Mouse (Mus musculus): ENCODE data around the gene Nfyb.

Gene Nfyb

GRCm38 (mm10) chr10:82763840-82764631 lies at the start of gene Nfyb:
Nfyb (minus strand) TSS chr10:82764144.
- peak; percentile 96 to 99 for DNase-seq (ENCODE audit: low spot score in 2 of 2)

DNA sequence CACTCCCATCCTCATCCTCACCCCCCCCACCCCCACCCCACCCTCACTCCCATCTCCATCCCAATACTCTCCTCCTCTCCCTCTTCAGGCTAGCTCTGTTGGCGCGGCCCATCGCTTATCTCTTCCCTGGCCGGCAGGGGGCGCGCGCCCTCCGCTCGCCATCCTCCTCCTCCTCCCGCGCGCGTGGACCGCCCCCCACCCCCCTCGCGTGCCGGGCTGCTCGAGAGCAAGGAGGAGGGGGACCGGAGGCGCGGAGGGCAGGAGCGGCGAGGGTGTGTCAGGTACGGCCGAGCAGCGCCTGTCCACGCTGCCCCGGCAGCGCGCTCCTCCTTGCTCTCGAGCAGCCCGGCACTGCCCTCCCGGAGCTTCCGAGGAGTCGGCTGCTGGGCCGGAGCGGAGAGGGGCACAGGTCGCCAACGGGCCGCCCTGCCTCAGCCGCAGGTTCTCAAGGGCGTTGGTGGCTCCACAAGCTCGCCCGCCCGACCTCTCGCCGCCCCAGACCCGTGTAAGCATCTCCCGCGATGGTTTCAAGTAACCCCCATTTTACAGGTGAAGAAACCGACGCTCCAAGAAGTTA lies 48.0 kb upstream of the Nfyb start:
- DNase-seq (ENCODE audit: low spot score in 2 of 2) = peak; percentile 63 to 91

DNA sequence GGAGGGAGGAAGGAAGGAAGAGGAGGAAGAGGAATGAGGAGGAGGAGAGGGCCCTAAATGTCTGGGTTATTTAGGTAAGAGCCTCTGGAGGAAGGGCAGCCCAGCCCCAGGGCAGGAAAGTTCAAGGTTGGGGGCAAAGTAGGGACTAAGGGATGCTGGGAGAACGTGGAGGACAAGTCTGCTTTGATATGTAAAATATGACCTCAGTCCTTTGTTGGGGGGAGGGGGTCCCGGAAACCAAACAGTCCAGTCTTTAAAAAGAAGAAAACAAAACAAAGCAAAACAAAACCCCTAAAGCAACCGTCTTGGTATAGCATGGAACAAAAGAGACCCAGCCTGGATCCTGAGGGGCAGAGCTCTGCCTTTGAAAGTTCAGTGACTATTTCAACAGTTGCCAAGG lies 45.4 kb upstream of the Nfyb start:
- no peak for DNase-seq (ENCODE audit: low spot score in 2 of 2)

DNA sequence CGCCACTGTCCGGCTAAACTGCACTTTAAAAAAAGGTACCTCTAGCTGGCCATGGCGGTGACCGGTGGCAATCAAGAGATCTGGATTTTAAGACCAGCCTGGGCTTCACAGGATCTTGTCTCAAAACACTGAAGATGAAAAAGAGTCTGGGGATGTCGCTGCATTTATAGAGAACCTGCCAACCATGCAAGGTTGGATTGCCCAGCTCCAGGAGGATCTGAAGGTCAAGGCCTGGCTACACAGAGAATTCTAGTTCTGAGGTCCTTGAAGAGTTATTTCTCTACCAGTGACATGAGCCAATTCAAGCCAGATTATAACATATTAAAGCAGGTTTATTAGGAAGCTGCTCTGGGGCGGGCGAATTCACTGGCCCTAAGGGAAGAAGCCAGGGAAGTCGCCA lies 44.9 kb upstream of the Nfyb start:
- DNase-seq (ENCODE audit: low spot score in 2 of 2) = no peak

DNA sequence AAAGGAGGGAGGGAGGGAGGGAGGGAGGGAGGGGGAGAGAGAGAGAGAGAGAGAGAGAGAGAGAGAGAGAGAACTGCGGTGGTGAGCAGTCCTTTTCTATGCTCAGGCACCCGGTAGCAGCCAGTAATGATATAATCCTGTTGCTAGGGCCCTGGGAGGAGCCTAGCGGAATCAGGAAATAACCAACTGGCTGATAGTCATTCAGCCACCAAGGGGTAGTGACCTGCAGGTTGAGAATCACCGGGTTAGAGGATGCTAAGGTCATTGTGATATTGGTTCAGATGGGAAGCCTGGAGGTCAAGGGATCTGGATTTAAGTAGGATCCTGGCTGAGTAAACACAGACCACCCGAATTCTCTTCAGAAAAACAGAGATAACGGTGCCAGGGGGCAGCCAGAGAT lies 44.2 kb upstream of the Nfyb start:
- DNase-seq (ENCODE audit: low spot score in 2 of 2) = no peak

DNA sequence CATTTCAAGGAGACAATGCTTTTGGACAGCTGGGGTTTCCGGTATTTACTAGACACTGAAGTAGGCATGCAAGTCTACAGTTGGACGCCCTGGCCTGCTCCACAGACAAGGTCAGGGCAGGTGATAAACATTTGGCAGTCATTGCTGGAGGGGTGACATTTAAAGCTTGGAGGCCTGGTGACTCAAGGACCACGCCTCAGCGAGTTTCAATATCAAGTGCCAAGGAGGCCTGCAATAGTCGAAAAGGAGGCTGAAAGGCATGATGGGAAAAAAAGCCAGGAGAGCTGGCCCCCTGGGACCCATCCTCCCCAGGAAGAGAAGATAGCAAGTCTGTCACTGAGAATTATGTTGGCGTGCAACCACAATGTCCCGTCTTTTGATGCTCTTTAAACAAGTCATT lies 43.3 kb upstream of the Nfyb start:
- no peak for DNase-seq (ENCODE audit: low spot score in 2 of 2)

GRCm38 (mm10) chr10:82806414-82806813 lies 42.5 kb upstream of the Nfyb start:
- no peak for DNase-seq (ENCODE audit: low spot score in 2 of 2)

DNA sequence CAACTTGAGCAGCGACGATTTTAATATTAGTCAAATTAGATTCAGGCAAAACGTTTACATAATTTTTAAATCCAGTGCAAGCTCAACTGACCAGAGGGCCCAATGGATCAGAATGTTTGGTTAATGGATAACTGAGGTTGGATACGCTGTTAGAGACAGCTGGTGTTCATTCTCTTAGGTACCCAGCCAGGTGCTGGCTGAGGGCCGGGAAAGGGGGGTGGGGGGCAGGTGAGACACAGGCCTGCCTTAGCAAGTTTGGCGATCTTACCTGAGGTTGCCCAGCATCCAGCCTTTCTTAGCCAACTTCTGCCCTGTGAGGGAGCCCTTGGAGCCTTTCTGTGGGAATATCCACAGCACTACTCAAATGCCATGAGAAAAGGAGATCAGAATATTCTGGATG lies 41.2 kb upstream of the Nfyb start:
- DNase-seq (ENCODE audit: low spot score in 2 of 2) = no peak

DNA sequence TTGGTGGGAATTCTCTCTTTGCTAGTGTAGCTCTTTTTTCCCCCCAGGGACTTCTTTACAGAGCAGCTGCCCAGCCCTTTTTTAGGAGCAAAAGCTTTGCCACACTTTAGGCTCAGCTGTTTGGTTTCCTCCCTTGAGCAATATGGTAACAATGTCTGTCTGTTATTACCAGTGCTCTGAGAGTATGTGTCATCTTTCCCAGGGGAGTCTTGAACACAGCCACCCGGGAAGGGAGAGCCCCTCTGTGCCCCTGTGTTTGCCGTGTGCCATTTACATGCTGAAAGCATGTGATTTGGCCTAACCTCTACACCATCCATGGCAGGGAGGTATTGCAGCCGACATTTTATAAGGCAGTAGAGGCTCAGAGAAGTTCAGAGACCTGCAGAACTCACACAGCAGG lies 40.5 kb upstream of the Nfyb start:
- no peak for DNase-seq (ENCODE audit: low spot score in 2 of 2)

DNA sequence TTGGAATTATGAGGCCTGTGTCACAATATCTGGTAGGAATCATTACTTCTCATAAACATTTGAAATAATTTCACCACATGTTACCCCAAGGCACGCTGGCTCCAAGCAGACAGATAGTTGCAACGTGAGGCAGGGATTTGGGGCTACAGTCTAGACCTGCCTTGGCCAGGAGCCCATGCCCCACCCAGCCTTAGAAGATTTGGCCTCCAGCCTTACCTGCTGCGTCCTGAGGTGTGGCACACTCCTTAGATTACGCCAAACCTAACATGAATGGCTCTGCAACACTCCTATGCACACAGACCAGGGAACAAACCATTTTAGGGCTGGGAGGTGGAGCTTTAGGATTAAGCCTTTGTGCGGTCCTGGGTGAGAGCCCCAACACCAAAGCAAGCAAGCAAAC lies 36.1 kb upstream of the Nfyb start:
- no peak for DNase-seq (ENCODE audit: low spot score in 2 of 2)

DNA sequence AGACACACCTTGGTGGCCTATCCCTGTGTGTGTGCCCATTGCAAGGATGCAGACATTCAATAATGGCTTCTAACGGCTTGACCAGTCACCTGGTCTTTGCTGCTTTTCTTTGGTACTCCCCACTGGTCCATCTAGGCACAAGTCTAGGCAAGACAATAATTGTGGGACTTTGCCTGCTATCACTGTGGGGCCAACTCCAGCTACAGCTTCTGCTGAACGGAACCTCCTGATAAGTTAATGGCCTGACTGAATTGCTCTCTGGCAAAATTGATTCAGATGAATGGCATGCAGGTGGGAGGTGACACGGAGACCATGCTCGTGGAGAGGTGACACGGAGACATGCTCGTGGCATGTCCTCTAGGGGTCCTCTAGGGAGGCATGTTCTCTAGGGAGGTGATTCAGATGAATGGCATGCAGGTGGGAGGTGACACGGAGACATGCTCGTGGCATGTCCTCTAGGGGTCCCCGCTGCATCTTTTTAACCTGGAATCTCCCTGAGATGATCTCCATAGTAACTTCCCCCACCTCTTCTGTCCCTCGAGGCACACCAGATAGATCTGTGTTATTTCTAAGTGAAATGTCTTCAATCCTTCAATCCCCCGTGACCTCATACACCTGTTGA lies 34.5 kb upstream of the Nfyb start:
- DNase-seq (ENCODE audit: low spot score in 2 of 2) = no peak

DNA sequence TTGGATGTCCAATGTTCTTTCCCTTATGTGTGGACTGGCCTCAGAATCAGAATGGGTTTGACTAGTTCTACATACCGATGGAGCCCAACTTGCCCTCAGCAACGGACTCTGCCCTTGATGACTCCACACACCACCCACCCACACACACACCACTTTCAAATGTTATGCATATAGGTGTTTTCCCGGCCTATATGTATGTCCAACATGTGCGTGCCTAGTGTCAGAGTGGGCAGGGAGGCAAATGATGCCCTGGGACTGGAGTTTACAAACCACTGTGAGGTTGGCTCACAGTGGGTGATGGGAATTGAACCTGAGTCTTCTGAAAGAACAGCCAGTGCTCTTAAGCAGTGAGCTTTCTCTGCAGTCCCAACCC lies 33.2 kb upstream of the Nfyb start:
- no peak for DNase-seq (ENCODE audit: low spot score in 2 of 2)

GRCm38 (mm10) chr10:82796471-82797118 lies 32.7 kb upstream of the Nfyb start:
- DNase-seq (ENCODE audit: low spot score in 2 of 2) = no peak

DNA sequence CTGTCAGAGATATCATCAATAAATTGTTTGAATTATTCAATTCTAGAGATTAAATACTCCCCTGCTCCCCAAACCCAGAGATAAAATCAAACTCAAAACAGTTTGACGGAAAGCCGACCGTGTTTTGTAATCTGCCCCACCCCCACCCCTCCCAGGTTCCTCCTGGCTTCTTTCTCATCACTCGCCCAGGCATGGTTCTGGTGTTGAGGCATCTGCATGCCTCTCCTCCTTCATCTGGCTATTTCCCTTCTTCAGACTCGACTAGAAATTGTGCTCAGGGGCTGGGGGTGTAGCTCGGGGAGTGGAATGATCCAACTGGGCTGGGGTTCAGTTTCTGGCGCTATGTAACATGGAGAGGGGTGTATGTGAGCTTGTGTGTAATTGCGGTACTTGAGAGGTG lies 31.8 kb upstream of the Nfyb start:
- no peak for DNase-seq (ENCODE audit: low spot score in 2 of 2)

DNA sequence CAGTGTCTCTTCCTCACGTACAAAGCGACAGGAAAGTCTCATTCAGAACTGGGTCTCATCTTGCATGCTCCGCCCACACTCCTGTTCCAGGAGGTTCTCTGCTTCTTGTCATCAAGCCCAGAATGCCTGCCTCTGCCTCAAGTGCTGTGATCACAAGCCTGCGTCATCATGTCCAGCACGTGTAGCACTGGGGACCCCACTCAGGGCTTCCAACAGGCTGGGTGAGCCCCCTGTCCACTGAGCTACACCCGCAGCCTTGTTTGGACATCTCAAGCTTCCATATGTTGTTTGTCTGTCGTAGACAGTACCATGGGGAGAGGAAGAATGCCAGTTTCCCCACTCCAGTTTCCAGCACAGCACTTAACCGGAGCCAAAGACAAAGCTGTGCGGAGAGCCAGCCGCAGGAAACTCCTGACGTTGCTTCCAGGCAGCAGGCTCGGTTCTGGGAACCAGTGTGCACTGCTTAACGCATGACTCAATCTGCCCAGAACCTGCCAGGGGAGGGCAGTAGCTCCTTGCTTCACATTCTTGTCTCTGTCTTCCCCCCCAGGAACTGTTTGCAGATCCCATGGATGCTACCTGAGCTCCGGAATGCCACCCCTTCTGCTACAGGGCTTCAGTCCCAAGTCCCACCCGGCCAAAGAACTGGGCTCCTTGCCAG lies 31.3 kb upstream of the Nfyb start:
- no peak for DNase-seq (ENCODE audit: low spot score in 2 of 2)

DNA sequence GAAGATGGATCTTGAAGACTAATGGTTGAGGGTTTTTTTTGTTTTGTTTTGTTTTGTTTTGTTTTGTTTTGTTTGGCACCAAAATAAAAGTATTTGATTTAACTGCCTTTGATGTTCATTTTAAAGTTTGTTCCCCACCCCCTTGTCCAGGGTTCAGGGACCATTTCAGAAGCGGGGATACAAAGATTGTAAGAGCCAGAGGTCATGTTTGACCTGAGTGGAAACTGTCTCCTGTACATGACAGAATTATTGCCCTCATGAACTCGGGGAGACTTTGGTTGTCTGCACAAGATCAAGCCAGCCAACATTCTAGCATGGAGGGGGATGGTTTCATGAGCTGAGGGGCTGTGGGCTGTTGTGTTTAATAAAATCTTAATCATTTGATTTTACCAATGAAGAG lies 28.4 kb upstream of the Nfyb start:
- DNase-seq (ENCODE audit: low spot score in 2 of 2) = no peak

DNA sequence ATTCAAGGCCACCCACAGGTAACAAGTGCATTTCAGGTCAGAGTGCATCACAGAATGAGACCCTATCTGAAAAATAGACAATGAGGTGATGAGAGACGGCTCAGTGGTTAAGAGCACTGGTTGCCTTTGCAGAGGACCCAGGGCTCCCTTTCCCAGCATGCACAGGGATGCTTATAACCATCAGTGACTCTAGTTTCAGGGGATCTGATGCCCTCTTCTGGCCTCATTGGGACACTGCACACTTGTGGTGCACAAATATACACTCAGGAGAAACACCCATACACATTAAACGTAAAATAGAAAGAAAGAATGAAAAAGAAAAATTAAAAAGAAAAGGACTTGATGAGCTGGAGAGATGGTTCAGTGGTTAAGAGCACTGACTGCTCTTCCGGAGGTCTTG lies 27.8 kb upstream of the Nfyb start:
- no peak for DNase-seq (ENCODE audit: low spot score in 2 of 2)

DNA sequence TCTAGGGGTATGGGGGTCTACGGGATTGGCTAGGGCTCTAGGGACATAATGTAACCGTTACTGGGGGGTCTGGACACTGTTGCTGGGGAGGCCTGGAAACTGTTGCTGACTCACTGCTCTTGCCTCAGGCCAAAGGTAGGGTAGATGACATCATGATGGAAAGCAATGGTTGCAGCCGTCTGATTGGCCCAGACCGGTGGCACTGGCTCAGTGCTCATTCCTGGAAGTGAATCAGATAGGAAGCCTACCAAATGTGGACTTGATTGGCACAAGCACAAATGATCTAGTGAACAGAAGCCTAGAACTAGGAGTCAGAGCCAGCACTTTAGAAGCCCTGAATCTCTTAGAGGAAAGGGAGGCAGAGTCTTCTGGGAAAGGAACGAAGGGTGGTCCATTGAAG lies 26.6 kb upstream of the Nfyb start:
- no peak for DNase-seq (ENCODE audit: low spot score in 2 of 2)

GRCm38 (mm10) chr10:82789181-82789580 lies 25.2 kb upstream of the Nfyb start:
- no peak for DNase-seq (ENCODE audit: low spot score in 2 of 2)

DNA sequence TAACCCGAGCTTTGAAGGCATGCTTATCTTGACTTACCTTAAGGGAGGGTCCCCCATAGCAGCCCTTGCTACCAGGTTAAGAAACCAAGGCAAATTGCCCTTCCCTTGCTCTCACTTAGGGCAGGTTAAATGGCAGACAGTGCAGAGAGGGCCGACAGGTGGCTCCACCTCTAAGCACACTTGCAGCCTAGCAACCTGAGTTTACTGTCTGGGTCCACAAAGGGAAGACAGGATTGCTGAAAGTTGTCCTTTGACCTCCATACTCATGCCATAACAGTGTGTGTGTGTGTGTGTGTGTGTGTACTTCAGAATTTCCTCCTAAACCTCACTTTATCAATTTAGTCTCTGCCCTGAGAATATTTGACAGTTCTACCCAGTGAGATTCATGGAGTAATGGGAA lies 18.5 kb upstream of the Nfyb start:
- DNase-seq (ENCODE audit: low spot score in 2 of 2) = no peak

DNA sequence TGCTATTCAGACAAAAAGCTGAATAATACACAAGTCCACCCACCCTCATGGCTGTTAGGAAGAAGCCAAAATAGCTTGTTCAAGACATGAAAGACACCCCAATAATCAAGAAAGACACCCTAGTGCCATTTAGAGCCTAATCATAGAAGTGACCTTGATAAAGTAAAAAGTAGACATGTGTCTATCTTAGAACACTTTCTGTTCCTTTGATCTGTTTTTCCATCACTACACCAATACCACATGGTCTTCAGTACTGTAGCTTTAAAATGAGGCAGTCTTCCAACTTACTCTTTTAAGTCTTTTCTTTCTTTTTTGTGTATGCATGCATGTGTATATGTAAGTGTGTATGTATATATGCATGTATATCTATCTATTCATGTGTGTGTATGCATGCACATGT lies 16.9 kb upstream of the Nfyb start:
- no peak for DNase-seq (ENCODE audit: low spot score in 2 of 2)

DNA sequence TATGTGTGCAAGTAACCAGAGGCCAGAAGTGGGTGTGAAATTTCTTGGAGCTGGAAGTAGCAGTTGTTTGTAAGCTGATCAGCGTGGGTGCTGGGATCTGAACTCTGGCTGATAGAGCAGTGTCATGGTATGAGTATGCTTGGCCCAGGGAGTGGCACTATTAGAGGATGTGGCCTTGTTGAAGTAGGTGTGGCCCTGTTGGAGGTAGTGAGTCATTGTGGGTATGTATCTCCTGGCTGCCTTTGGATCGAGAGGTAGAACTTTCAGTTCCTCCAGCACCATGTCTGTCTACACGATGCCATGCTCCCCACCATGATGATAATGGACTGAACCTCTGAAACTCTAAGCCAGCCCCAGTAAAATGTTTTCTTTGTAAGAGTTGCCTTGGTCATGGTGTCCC lies 16.4 kb upstream of the Nfyb start:
- DNase-seq (ENCODE audit: low spot score in 2 of 2) = no peak
